Mouse (Mus musculus): ENCODE data around the gene Gls2. TPM values are rescaled to one million over a fixed set of nuclear protein-coding genes. Genes with fewer than 3 reads are reported as not detected.
A peak's percentile ranks its signal among the peaks of the same experiment; 100 is the strongest.
"Not testable (repeated sequence)": the region's sequence is repeated elsewhere in the genome, so short reads cannot be mapped to it uniquely, and the experiment has no call there.

Gls2 gene
- polyA plus RNA-seq, 1 experiment: 77.7 TPM

- no peak overlapping the region for H3K27ac ChIP-seq (ENCODE audit: insufficient read depth, low read length)
- TF ChIP-seq CTCF (IDR thresholded peaks at IDR 0.05; ENCODE audit: borderline replicate concordance, insufficient read depth, low read depth, low read length): no peak
- TF ChIP-seq POLR2A (IDR thresholded peaks at IDR 0.05; ENCODE audit: borderline replicate concordance, insufficient read depth, low read length): no peak
- no peak for DNase-seq
- H3K4me1 ChIP-seq (ENCODE audit: control insufficient read depth, insufficient read depth, low read length): no peaks in the 10 kb centered on the region
- WGBS: 78% methylated on average over 5 of the region's 5 CpGs
- no peaks in the 10 kb centered on the region for H3K27me3 ChIP-seq (ENCODE audit: control insufficient read depth, insufficient read depth, low read length)
- H3K4me3 ChIP-seq (replicated peaks; ENCODE audit: insufficient read depth, low read depth, low read length): no peak overlapping the region
These were observed 7.1 kb upstream of the Gls2 start for GRCm38 (mm10) chr10:128187181-128187605.

GRCm38 (mm10) chr10:128188242-128188877, 5.9 kb upstream of the Gls2 start:
- DNase-seq: peak; percentile 58 to 77
- TF ChIP-seq POLR2A (IDR thresholded peaks at IDR 0.05; ENCODE audit: borderline replicate concordance, insufficient read depth, low read length) (no peak), CTCF (IDR thresholded peaks at IDR 0.05; ENCODE audit: borderline replicate concordance, insufficient read depth, low read depth, low read length) (peak; percentile 56)
- WGBS: 49% methylated on average over 2 of the region's 2 CpGs
- Histone ChIP-seq H3K27me3 (ENCODE audit: control insufficient read depth, insufficient read depth, low read length) (no peaks in the 10 kb centered on the region), H3K4me3 (replicated peaks; ENCODE audit: insufficient read depth, low read depth, low read length) (no peak overlapping the region), H3K4me1 (ENCODE audit: control insufficient read depth, insufficient read depth, low read length) (no peaks in the 10 kb centered on the region), H3K27ac (ENCODE audit: insufficient read depth, low read length) (no peak overlapping the region)

- no peak overlapping the region for H3K27ac ChIP-seq (ENCODE audit: insufficient read depth, low read length)
- H3K4me3 ChIP-seq (replicated peaks; ENCODE audit: insufficient read depth, low read depth, low read length): no peak overlapping the region
- TF ChIP-seq POLR2A (IDR thresholded peaks at IDR 0.05; ENCODE audit: borderline replicate concordance, insufficient read depth, low read length) (no peak), CTCF (IDR thresholded peaks at IDR 0.05; ENCODE audit: borderline replicate concordance, insufficient read depth, low read depth, low read length) (no peak)
- H3K4me1 ChIP-seq (ENCODE audit: control insufficient read depth, insufficient read depth, low read length): no peaks in the 10 kb centered on the region
- 91% methylated on average over 2 of the region's 2 CpGs for WGBS
- no peaks in the 10 kb centered on the region for H3K27me3 ChIP-seq (ENCODE audit: control insufficient read depth, insufficient read depth, low read length)
- no peak for DNase-seq
These were observed 2.8 kb upstream of the Gls2 start for GRCm38 (mm10) chr10:128191472-128191871.

DNA sequence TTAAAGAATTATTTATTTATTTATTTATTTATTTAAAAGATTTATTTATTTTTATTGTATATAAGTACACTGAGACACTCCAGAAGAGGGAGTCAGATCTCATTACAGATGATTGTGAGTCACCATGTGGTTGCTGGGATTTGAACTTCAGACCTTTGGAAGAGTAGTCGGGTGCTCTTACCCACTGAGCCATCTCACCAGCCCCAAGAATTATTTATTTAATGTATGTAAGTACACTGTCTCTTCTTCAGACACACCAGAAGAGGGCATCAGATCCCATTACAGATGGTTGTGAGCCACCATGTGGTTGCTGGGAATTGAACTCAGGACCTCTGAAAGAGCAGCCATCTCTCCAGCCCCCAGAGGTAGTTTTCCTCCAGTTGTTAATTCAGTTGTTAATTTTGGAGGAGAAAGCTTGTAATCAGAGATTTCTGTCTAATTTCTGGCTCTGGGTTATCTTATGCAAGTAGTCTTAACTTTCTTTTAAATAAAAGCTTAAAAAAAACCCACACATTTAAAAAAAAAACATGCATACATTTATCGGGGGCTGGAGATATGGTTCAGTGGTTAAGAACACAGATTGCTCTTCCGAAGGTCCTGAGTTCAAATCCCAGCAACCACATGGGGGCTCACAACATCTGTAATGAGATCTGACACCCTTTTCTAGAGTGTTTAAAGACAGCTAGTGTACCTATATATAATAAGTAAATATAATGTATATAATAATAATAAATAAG, 2.1 kb upstream of the Gls2 start:
- not testable (repeated sequence) for H3K4me1 ChIP-seq (ENCODE audit: control insufficient read depth, insufficient read depth, low read length); DNase-seq; H3K27ac ChIP-seq (ENCODE audit: insufficient read depth, low read length); H3K27me3 ChIP-seq (ENCODE audit: control insufficient read depth, insufficient read depth, low read length); H3K4me3 ChIP-seq (replicated peaks; ENCODE audit: insufficient read depth, low read depth, low read length)
- 88% methylated on average over 3 of the region's 3 CpGs for WGBS

- H3K4me3 ChIP-seq (replicated peaks; ENCODE audit: insufficient read depth, low read depth, low read length): no peak overlapping the region
- DNase-seq: no peak
- no peak overlapping the region for H3K27ac ChIP-seq (ENCODE audit: insufficient read depth, low read length)
- H3K4me1 ChIP-seq (ENCODE audit: control insufficient read depth, insufficient read depth, low read length): no peaks in the 10 kb centered on the region
- H3K27me3 ChIP-seq (ENCODE audit: control insufficient read depth, insufficient read depth, low read length): no peaks in the 10 kb centered on the region
- TF ChIP-seq POLR2A (IDR thresholded peaks at IDR 0.05; ENCODE audit: borderline replicate concordance, insufficient read depth, low read length): no peak
- no peak for TF ChIP-seq CTCF (IDR thresholded peaks at IDR 0.05; ENCODE audit: borderline replicate concordance, insufficient read depth, low read depth, low read length)
- WGBS: 97% methylated on average over 6 of the region's 6 CpGs
These were observed 1.1 kb upstream of the Gls2 start for GRCm38 (mm10) chr10:128193113-128193512.

GRCm38 (mm10) chr10:128194551-128195461, 549 bp downstream of the Gls2 start:
- no peaks in the 10 kb centered on the region for H3K27me3 ChIP-seq (ENCODE audit: control insufficient read depth, insufficient read depth, low read length)
- H3K4me3 ChIP-seq (replicated peaks; ENCODE audit: insufficient read depth, low read depth, low read length): peak overlapping the region; percentile 83
- H3K4me1 ChIP-seq (ENCODE audit: control insufficient read depth, insufficient read depth, low read length): no peaks in the 10 kb centered on the region
- WGBS: under 1% methylated on average over 72 of the region's 79 CpGs
- H3K27ac ChIP-seq (ENCODE audit: insufficient read depth, low read length): peak overlapping the region; percentile 73
- peak; percentile 90; the same call in 1 of the 2 replicates for TF ChIP-seq POLR2A (IDR thresholded peaks at IDR 0.05; ENCODE audit: borderline replicate concordance, insufficient read depth, low read length)
- no peak for TF ChIP-seq CTCF (IDR thresholded peaks at IDR 0.05; ENCODE audit: borderline replicate concordance, insufficient read depth, low read depth, low read length)
- peak; percentile 79 for DNase-seq

DNA sequence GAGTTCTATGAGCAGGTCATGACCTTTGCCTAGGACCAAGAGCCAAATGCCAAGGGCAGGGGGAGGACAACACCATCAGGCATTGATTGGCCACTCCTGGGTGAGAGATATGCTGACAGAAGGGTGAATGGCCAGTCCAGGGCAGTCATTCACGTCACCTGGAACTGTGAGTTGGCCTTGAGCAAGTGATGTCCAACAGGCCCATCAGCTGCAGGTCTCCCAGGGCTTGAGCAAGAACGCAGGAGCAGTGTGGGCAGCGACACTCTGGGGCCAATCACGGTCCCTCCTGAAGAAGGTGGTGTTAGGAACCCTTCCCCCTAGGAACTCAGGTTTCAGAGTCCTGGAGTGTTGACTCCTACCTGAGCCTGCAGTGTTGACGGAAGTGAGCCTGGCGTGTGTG, 7.6 kb downstream of the Gls2 start:
- WGBS: 81% methylated on average over 6 of the region's 6 CpGs
- Histone ChIP-seq H3K27me3 (ENCODE audit: control insufficient read depth, insufficient read depth, low read length) (no peaks in the 10 kb centered on the region), H3K4me1 (ENCODE audit: control insufficient read depth, insufficient read depth, low read length) (no peaks in the 10 kb centered on the region), H3K4me3 (replicated peaks; ENCODE audit: insufficient read depth, low read depth, low read length) (no peak overlapping the region), H3K27ac (ENCODE audit: insufficient read depth, low read length) (no peak overlapping the region)
- no peak for TF ChIP-seq CTCF (IDR thresholded peaks at IDR 0.05; ENCODE audit: borderline replicate concordance, insufficient read depth, low read depth, low read length)
- TF ChIP-seq POLR2A (IDR thresholded peaks at IDR 0.05; ENCODE audit: borderline replicate concordance, insufficient read depth, low read length): no peak
- DNase-seq: no peak
